Mouse (Mus musculus) regulatory T cell (primary cell): ENCODE data around the gene Kif5a.

ENCODE experiments used
- in situ Hi-C: fragments of 300-600 bp; cut with MboI, MseI; formaldehyde crosslinking; loops from one replicate; pipeline ENCODE4 v1.15.1; 2025; ENCODE audit warnings: high pct_unique_total_duplicates

Gene Kif5a

DNA sequence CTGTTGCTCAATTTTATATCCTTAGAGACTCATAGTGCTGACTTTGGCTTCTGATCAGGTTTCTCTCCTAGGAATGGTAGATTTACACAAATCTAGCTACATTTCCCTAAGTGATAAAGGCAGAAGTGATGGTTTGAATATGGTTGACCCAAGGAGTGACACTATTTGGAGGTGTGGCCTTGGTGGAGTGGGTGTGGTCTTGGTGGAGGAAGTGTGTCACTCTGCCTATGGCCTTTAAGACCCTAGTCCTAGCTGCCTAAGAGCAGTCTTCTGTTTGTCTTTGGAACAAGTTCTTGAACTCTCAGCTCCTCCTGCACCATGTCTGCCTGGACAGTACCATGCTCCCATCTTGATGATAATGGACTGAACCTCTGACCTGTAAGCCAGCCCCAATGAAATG lies 46.0 kb downstream of the Kif5a start:
- in situ Hi-C loops, result no loop called here

- in situ Hi-C loops, result no loop called here
Measured at GRCm38 (mm10) chr10:127216456-127216855, 46.7 kb downstream of the Kif5a start.

DNA sequence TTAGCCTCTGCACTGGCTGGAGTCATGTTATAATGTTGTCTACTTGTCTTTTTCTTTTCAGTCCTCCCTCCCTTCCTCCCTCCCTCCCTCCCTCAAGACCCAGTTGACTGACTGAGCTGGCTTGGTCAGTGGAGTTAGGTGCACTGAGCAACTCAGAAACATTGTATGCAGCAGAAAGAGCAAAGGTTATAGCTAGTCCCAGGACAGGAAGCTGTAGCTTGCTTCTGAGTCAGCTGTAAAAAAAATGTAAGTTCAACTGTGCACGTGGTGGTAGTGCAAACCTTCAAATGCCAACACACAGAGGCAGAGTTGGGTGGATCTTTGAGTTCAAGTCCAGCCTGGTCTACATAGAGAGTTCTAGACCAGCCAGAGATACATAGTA lies 48.7 kb downstream of the Kif5a start:
- in situ Hi-C loops, result no loop called here

DNA sequence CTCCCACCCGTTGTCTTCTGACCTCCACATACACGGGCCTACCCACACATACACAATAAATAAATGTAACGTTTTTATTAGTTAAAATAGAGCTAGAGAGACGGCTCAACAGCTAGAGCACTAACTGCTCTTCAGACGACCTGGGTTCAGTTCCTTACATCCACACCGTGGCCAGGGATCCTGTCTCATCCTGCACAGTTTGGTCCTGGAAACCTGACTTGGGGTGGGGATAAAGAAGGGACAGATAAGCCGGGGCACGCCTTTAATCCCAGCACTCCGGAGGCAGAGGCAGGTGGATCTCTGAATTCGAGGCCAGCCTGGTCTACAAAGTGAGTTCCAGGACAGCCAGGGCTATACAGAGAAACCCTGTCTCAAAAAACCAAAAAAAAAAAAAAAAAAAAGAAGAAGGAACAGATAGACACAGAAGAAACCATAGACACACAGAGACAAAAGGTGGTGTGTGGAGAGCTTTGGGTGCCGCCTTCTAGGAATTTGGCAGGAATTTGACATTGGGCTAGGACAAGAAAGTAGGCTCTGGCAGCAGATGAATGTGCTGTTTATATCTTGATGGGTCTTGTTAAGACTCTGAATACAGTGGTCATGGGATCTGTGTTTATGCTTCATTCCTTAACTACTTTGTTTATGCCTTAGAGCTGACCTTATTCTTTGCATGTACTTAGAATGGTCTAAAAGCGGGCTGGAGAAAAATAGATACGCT lies 49.3 kb downstream of the Kif5a start:
- in situ Hi-C loops, result no loop called here

- in situ Hi-C loops, result no loop called here
Measured at GRCm38 (mm10) chr10:127213272-127213671, 49.9 kb downstream of the Kif5a start.

DNA sequence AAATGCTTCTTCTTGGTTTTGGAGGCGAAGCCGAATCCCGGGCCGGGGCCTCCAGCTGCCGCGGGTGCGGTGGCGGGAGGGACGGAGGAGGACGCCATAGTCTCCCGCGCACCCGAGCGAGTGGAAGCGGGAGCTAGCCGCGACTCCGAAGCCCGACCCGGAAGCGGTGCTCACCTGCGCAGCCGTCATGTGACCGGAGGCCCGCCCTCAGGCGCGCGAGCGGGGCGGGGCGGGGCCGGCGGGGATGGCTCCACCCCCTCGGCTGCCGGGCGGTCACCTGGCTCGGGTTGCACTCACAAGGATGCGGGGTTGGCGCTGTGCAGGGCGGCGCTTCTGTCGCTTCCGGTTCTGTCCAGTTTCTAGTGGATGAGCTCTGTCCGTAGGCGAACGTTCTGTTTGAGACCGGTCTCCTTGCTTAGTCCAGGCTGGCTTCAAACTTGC lies 51.7 kb downstream of the Kif5a start, which contains the start of gene Pip4k2c:
TSS of gene Pip4k2c (minus strand) at position 172 of the 441 bp plus-strand sequence.
- in situ Hi-C loops, result no loop called here

GRCm38 (mm10) chr10:127210961-127211405 lies 52.2 kb downstream of the Kif5a start:
- in situ Hi-C loops, result no loop called here

GRCm38 (mm10) chr10:127209928-127210570 lies 53.1 kb downstream of the Kif5a start:
- in situ Hi-C loops, result no loop called here

DNA sequence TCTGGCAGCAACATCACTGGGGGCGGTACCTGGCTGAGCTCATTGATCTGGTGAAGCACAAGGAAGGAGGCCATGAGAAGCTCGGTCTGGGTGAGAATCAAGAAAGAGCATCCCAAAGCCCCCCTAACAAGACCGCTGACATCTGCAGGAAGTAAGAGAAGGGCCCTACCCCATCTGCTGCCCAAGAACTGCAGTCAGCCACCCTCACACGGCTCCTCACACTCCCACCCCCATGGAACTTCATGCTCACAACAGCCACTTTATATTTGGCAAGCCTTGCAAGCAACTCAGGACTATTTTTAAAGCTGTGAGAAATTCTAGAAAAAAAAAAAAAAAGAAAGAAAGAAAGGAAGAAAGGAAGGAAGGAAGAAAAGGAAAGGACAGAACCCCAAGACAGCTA lies 54.2 kb downstream of the Kif5a start:
- in situ Hi-C loops, result no loop called here

DNA sequence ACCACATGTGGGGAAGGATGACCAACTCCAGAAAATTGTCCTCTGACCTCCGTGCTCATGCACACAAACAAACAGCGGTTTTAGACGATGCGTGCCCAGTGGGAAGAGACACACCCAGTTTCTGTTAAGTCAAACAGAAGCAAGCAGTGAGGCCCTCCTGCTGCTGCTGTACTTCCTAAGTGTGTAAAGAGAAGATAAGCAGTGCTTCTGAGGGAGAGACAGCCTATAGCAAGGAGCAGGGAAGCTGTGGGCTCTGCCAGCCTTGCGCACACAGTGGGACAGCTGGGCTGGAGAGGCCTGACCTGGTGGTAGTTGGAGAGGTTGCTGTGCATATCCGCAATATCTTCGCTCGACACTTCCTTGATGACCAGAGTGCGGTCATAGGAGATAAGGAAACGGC lies 57.8 kb downstream of the Kif5a start:
- in situ Hi-C loops, result no loop called here

DNA sequence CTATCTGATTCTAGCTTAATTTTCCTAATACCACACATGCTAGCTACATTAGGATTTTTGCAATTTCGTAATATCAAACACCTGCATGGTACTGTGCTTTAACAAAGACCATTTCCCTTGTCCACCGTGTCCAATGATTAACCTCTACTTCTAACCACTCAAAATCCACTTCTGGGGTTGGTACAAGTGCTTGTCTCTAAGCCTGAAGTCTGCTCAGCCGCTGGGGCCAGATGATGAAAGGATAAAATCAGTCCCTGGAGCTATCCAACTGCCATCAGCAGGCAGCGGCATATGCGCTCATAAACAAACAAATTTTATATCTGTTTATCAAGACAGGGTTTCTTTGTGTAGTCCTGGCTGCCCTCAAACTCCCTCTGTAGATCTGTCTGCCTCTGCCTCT lies 58.6 kb downstream of the Kif5a start:
- in situ Hi-C loops, result no loop called here

GRCm38 (mm10) chr10:127203106-127203505 lies 60.0 kb downstream of the Kif5a start:
- in situ Hi-C loops, result no loop called here

GRCm38 (mm10) chr10:127200279-127200678 lies 62.9 kb downstream of the Kif5a start:
- in situ Hi-C loops, result no loop called here

DNA sequence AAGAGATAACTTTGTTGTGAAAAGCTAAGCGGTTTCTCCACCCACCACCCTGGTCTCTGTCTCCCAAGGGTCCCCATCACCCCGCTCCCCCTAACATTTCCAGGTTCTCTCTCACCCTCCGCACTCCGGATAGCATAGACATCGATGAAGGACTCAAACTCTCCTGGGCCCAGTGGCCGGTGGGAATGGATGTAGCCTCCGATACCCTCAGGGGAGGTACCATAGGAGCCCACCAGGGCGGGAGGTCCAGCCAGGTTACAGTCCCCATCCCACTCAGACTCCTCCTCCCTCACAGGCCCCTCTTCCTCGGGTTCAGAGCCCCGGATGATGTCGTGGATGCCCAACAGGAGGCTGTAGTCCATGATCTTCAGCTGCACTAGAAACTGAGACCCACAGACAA lies 63.7 kb downstream of the Kif5a start:
- in situ Hi-C loops, result no loop called here

GRCm38 (mm10) chr10:127199068-127199467 lies 64.1 kb downstream of the Kif5a start:
- in situ Hi-C loops, result no loop called here

DNA sequence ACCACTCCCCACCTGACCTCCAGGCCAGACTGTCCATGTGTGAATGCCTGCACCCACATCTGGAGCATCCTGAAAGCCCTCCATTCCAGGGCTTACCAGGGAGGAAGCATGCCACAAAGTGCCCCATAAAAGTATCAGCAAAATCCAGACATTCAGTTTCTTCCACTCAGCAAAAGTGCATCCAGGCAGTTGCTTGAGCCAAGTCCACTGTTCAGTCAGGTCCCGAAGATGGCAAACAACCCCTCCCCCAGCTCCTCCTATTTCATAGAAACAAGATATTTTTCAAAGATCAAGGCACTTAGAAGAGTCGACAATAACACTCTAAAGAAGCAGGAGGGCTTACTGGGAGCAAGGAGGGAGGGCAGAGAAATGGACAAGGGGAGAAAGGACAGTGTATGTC lies 64.7 kb downstream of the Kif5a start:
- in situ Hi-C loops, result no loop called here

DNA sequence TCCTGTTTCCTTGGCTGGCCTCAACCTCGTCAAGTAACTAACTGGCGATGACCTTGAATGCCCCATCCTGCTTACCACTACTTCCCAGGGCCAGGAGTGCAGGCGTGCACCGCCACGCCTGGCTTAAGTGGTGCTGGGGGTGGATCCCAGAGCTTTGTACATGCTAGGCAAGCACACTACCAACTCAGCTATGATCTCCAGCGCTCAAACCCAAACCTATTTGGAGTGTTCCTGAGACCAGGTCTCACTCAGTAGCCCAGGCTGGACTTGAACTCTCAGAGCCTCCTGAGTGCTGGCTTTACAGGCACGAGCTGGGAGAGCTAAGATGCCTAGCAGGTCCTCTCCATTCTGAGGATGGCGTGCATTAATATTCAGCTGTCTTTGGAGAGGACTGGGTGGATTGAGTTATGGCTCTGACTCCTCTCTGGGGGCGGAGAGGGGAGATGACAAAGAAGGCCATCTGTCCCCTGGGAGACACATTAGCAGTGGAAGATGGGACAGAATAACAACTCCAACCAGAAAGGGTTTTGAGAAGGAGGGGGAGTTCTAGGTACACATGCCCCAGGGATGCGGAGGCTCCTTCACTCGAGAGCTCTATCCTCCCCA lies 65.5 kb downstream of the Kif5a start:
- in situ Hi-C loops, result no loop called here

DNA sequence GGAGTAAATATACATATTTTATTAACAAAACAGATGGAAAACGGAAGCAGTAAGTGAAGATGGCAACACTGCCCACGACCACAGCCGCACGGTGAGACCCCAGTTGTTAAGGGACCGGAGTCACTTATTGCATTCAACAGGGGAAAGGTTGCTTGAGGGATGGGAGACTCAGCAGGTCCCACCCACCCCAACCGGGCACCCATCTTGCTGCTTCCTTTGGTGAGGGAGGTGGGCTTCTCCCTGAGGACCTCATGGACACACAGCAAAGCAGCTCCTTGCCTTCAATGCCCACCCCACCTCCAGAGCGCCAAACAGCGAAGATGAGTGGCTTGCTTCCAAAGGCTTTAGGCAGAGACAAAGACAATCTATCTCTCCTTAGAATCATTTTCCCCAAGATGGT lies 66.0 kb downstream of the Kif5a start:
- in situ Hi-C loops, result no loop called here

DNA sequence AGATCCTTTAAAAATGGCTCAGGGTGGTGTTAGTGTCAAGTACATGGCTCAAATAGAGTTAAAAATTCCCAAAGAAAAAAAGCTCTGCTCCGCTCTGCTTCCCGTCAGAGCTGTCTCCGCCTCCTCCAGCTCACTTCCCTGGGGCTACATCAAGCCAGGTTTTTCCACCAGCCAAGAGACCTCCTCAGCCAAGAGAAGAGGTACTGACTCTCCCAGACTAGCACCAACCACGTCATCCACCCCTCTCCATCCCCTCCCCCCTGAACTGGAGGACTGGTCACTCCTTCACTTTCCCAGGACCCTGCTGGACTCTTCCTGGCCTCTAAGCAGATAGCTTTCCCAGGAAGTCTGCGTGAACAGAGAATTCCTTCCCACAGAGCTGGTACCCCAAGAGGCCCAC lies 66.8 kb downstream of the Kif5a start:
- in situ Hi-C loops, result no loop called here

DNA sequence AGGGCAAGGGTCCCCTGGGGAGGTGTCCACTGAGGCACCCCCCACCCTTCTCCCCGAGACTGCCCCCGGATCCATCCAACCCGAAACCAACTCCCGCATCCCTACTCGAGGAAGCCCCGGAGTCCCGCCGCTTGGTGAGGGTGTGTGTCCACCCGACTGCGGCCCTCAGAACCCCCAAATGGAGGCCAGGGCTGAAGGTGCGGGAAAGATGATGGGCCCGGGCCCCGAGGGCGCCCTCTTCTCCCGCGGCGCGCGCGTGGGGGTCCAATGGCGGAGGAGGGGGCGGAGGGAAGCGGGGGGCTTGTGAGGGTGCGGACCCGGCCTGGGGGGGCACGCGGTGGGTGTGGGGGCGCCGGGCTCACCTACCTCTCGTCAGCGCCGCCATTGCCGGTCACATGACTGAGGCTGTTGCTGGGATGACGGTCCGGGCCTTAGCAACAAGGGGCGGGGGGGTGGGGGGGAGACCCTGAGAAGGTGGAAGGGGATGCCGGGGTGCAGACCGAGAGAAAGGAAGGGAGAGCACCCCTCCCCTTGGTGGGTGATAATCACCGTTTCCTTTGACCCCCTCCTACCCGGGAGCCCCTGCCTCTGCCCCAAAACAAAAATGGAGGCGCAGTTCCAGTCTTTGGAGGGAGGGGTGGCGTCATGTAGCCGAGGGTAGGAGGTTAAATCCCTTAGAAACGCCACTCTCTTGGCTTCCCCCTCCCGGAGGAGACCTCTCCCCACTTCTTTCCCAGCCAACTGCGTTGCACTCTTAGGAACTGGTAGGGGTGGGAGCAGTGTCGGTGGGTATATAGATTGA lies 67.6 kb downstream of the Kif5a start, which contains the start of gene Dtx3:
TSS of gene Dtx3 (minus strand) at position 401 of the 802 bp plus-strand sequence.
- in situ Hi-C loops, result no loop called here

- in situ Hi-C loops, result no loop called here
Measured at GRCm38 (mm10) chr10:127194428-127195327, 68.5 kb downstream of the Kif5a start.
